Mouse (Mus musculus) liver, embryonic 11.5 days (tissue): ENCODE measurements at regions not wholly inside any gene's neighbourhood (a gene's known extent, or its start where the extent isn't known, plus 50 kb on each side); places are given as distances from the start of the nearest gene placed in this dataset.

Experiments used
- ATAC-seq: fragments of 200-750 bp; cut with Nextera tagmentation; replicated peaks from 2 replicates; pipeline ENCODE4 v1.8.0; 2017; ENCODE audit warnings: moderate number of reproducible peaks, mild to moderate bottlenecking, moderate TSS enrichment, moderate library complexity; ENCODE audit not compliant: low FRiP score
- DNase-seq: peaks from one replicate; pipeline ENCODE4 v3.0.0-alpha.2; 2017; ENCODE audit warnings: low spot score
- H3K27ac ChIP-seq: fragments of 300-500 bp; sonication (generic); 2 replicates; pipeline ENCODE4 v1.5.1; 2014; ENCODE audit warnings: mild to moderate bottlenecking, low read depth, low read length, control low read depth
- H3K27me3 ChIP-seq: fragments of 300-500 bp; sonication (generic); replicated peaks from 2 replicates; pipeline ENCODE4 v1.6.1; 2014; ENCODE audit warnings: low read length, mixed read lengths; ENCODE audit not compliant: control insufficient read depth, insufficient read depth
- H3K36me3 ChIP-seq: fragments of 300-500 bp; sonication (generic); 2 replicates; pipeline ENCODE4 v1.6.1; 2014; ENCODE audit warnings: mild to moderate bottlenecking, low read length, moderate library complexity, mixed read lengths; ENCODE audit not compliant: control insufficient read depth, insufficient read depth
- H3K4me1 ChIP-seq: fragments of 300-500 bp; sonication (generic); replicated peaks from 2 replicates; pipeline ENCODE4 v1.6.1; 2014; ENCODE audit warnings: low read length, mixed read lengths; ENCODE audit not compliant: control insufficient read depth, insufficient read depth
- H3K4me2 ChIP-seq: fragments of 300-500 bp; sonication (generic); 2 replicates; pipeline ENCODE4 v1.6.1; 2014; ENCODE audit warnings: mild to moderate bottlenecking, control low read depth, moderate library complexity
- H3K4me3 ChIP-seq: fragments of 300-500 bp; sonication (generic); 2 replicates; pipeline ENCODE4 v1.5.1; 2014; ENCODE audit warnings: low read depth, low read length, control low read depth
- H3K9ac ChIP-seq: fragments of 300-500 bp; sonication (generic); 2 replicates; pipeline ENCODE4 v1.6.1; 2014; ENCODE audit warnings: low read depth, low read length, control low read depth
- H3K9me3 ChIP-seq: fragments of 300-500 bp; sonication (generic); 2 replicates; pipeline ENCODE4 v1.6.1; 2016; ENCODE audit warnings: low read length, inconsistent platforms, mixed read lengths; ENCODE audit not compliant: control insufficient read depth
- WGBS: fragments of 180-500 bp; shearing (Covaris S2); extraction: QIAGEN DNeasy Blood & Tissue Kit; methylation state at CpG from one replicate; pipeline ENCODE4 v1.1.7; 2014; 5-methylcytosine and 5-hydroxymethylcytosine counted together

- Histone ChIP-seq H3K4me3 (no peak overlapping the region), H3K4me1 (no peaks in the 10 kb centered on the region), H3K9ac (no peak overlapping the region), H3K27ac (no peak overlapping the region), H3K9me3 (no peaks in the 10 kb centered on the region), H3K4me2 (no peak overlapping the region), H3K27me3 (no peaks in the 10 kb centered on the region), H3K36me3 (no peaks in the 10 kb centered on the region)
- DNase-seq (no peak), ATAC-seq (no peak)
- 69% methylated on average over 6 of the region's 6 CpGs for whole genome bisulfite sequencing
These were observed 60.9 kb upstream of the Ahi1 start for GRCm38 (mm10) chr10:20891426-20891825.

GRCm38 (mm10) chr10:20883618-20884017 lies 68.7 kb upstream of the Ahi1 start:
- H3K4me3 ChIP-seq: no peak overlapping the region
- WGBS: 83% methylated on average over 5 of the region's 5 CpGs
- no peaks in the 10 kb centered on the region for H3K9me3 ChIP-seq
- H3K4me1 ChIP-seq: no peaks in the 10 kb centered on the region
- DNase-seq (no peak), ATAC-seq (0 out of 2 replicates have a peak, but pooled peaks have one; percentile 31)
- no peak overlapping the region for H3K9ac ChIP-seq
- no peak overlapping the region for H3K4me2 ChIP-seq
- no peaks in the 10 kb centered on the region for H3K36me3 ChIP-seq
- no peaks in the 10 kb centered on the region for H3K27me3 ChIP-seq
- H3K27ac ChIP-seq: no peak overlapping the region

- no peak overlapping the region for H3K9ac ChIP-seq
- DNase-seq (no peak), ATAC-seq (no peak)
- no peaks in the 10 kb centered on the region for H3K9me3 ChIP-seq
- 45% methylated on average over 8 of the region's 8 CpGs for WGBS
- no peaks in the 10 kb centered on the region for H3K36me3 ChIP-seq
- no peak overlapping the region for H3K4me3 ChIP-seq
- H3K4me1 ChIP-seq: no peaks in the 10 kb centered on the region
- H3K4me2 ChIP-seq: no peak overlapping the region
- no peaks in the 10 kb centered on the region for H3K27me3 ChIP-seq
- H3K27ac ChIP-seq: no peak overlapping the region
These were observed 69.7 kb upstream of the Ahi1 start for GRCm38 (mm10) chr10:20882599-20882998.

- WGBS: 82% methylated on average over 4 of the region's 4 CpGs
- Histone ChIP-seq H3K27ac (no peak overlapping the region), H3K4me3 (no peak overlapping the region), H3K36me3 (no peaks in the 10 kb centered on the region), H3K27me3 (no peaks in the 10 kb centered on the region), H3K9me3 (no peaks in the 10 kb centered on the region), H3K4me1 (no peaks in the 10 kb centered on the region), H3K4me2 (no peak overlapping the region), H3K9ac (no peak overlapping the region)
- ATAC-seq (no peak), DNase-seq (no peak)
These were observed 72.1 kb upstream of the Ahi1 start for GRCm38 (mm10) chr10:20880251-20880650.

GRCm38 (mm10) chr10:20879482-20879881 lies 72.9 kb upstream of the Ahi1 start:
- Histone ChIP-seq H3K4me2 (no peak overlapping the region), H3K27ac (no peak overlapping the region), H3K4me1 (no peaks in the 10 kb centered on the region), H3K36me3 (no peaks in the 10 kb centered on the region), H3K9me3 (no peaks in the 10 kb centered on the region), H3K9ac (no peak overlapping the region), H3K27me3 (no peaks in the 10 kb centered on the region), H3K4me3 (no peak overlapping the region)
- 44% methylated on average over 8 of the region's 8 CpGs for WGBS
- ATAC-seq (no peak), DNase-seq (no peak)

- no peaks in the 10 kb centered on the region for H3K36me3 ChIP-seq
- H3K4me2 ChIP-seq: no peak overlapping the region
- WGBS: 81% methylated on average over 12 of the region's 12 CpGs
- ATAC-seq (no peak), DNase-seq (no peak)
- no peak overlapping the region for H3K4me3 ChIP-seq
- H3K9me3 ChIP-seq: no peaks in the 10 kb centered on the region
- H3K4me1 ChIP-seq: no peaks in the 10 kb centered on the region
- H3K27me3 ChIP-seq: no peaks in the 10 kb centered on the region
- H3K9ac ChIP-seq: no peak overlapping the region
- no peak overlapping the region for H3K27ac ChIP-seq
These were observed 85.3 kb upstream of the Ahi1 start for GRCm38 (mm10) chr10:20867076-20867475.

GRCm38 (mm10) chr10:20865031-20865430 lies 87.3 kb upstream of the Ahi1 start:
- H3K27me3 ChIP-seq: no peaks in the 10 kb centered on the region
- no peak for DNase-seq
- no peak overlapping the region for H3K27ac ChIP-seq
- no peak overlapping the region for H3K9ac ChIP-seq
- no peaks in the 10 kb centered on the region for H3K36me3 ChIP-seq
- H3K9me3 ChIP-seq: no peaks in the 10 kb centered on the region
- no peak overlapping the region for H3K4me3 ChIP-seq
- H3K4me2 ChIP-seq: no peak overlapping the region
- WGBS: 57% methylated on average over 4 of the region's 4 CpGs
- H3K4me1 ChIP-seq: no peaks in the 10 kb centered on the region
- no peak for ATAC-seq

- Histone ChIP-seq H3K9me3 (no peaks in the 10 kb centered on the region), H3K4me3 (no peak overlapping the region), H3K27ac (no peak overlapping the region), H3K4me1 (no peaks in the 10 kb centered on the region), H3K4me2 (no peak overlapping the region), H3K9ac (no peak overlapping the region), H3K27me3 (no peaks in the 10 kb centered on the region), H3K36me3 (no peaks in the 10 kb centered on the region)
- no peak for DNase-seq
- WGBS: 81% methylated on average over 4 of the region's 4 CpGs
- no peak for ATAC-seq
These were observed 94.9 kb upstream of the Ahi1 start for GRCm38 (mm10) chr10:20857413-20857812.

- ATAC-seq: no peak
- H3K4me2 ChIP-seq: peak overlapping the region; percentile 35; the same call in 1 of the 2 replicates
- no peaks in the 10 kb centered on the region for H3K9me3 ChIP-seq
- no peak overlapping the region for H3K4me3 ChIP-seq
- H3K4me1 ChIP-seq: no peaks in the 10 kb centered on the region
- H3K27ac ChIP-seq: no peak overlapping the region
- WGBS: 35% methylated on average over 14 of the region's 14 CpGs
- H3K27me3 ChIP-seq: no peaks in the 10 kb centered on the region
- no peaks in the 10 kb centered on the region for H3K36me3 ChIP-seq
- no peak for DNase-seq
- H3K9ac ChIP-seq: no peak overlapping the region
These were observed 97.6 kb upstream of the Ahi1 start for GRCm38 (mm10) chr10:20854621-20855363.
